Mouse (Mus musculus): ENCODE data around the gene Crispld2.

DNA sequence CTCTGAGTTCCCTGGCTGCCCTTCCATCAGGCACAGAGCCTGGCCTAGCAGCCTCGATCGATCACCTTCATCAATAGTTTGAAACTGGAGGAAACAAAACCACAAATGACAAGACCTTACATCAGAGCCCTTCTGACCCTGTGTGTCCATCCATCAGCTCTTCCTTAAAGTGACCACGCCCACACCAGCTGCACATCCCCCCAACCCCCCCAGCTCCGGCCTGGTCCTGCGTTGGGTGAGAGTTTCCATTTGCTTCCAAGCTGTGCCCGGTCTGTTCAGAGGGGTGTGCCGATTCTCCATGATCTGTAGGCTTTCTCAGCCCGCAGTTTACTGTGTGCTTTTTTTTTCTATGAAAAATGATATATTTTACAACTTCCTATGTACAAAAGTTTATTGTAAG, 60.1 kb downstream of the Crispld2 start:
- TF ChIP-seq CTCF (IDR thresholded peaks at IDR 0.05; ENCODE audit: borderline replicate concordance, extremely low read depth, insufficient read depth, insufficient read length) (no peak), POLR2A (IDR thresholded peaks at IDR 0.05; ENCODE audit: borderline replicate concordance, extremely low read depth, insufficient read depth, insufficient read length, poor library complexity, severe bottlenecking) (no peak)
